Mouse (Mus musculus) heart, adult 2 months (tissue): ENCODE data around the gene Borcs5.

Experiments used
- CTCF ChIP-seq: fragments of 200-600 bp; IDR thresholded peaks from 2 replicates; pipeline ENCODE4 v1.8.1; 2022; ENCODE audit warnings: antibody characterized with exemption, mild to moderate bottlenecking, moderate library complexity
- POLR2A ChIP-seq: fragments of 200-500 bp; IDR thresholded peaks from 2 replicates; pipeline ENCODE4 v1.6.1; 2011; ENCODE audit warnings: mild to moderate bottlenecking, low read depth, low read length, control low read depth; ENCODE audit not compliant: insufficient read depth

GRCm38 (mm10) chr6:134720150-134720549, 80.8 kb downstream of the Borcs5 start:
- TF ChIP-seq CTCF = no peak
- TF ChIP-seq POLR2A = no peak
